Mouse (Mus musculus) frontal cortex, postnatal 25 days (tissue): ENCODE measurements around the gene 4930404H24Rik.
A peak's percentile ranks its signal among the peaks of the same experiment; 100 is the strongest.
"Not testable (repeated sequence)": the region's sequence is repeated elsewhere in the genome, so short reads cannot be mapped to it uniquely, and the experiment has no call there.

Source experiments
- DNase-seq, 2 experiments: peaks; one replicate each; pipeline ENCODE4 v3.0.0; 2022; ENCODE audit warnings: low spot score in 2 of 2

Gene 4930404H24Rik

DNA sequence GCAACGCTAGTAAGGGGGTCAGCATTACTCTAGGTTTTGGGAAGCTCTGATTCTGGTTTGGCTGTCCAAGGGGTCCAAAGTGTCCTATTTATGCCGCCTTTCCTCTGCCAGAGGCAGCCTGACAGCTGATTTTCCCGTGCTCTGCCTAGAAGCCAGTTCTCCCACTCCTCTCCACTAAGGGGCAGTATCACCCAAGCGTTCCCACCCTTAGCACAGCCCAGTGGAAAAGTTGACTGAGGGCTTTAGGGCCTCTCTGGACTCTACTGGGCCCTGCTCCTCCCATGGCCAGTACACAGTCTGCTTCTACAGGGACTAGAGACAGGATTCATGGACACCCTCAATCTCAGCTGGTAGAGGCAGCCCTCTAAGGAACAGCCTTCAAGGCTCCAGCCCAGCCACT, 14.0 kb upstream of the 4930404H24Rik start:
- DNase-seq = peak; percentile 53 to 63

DNA sequence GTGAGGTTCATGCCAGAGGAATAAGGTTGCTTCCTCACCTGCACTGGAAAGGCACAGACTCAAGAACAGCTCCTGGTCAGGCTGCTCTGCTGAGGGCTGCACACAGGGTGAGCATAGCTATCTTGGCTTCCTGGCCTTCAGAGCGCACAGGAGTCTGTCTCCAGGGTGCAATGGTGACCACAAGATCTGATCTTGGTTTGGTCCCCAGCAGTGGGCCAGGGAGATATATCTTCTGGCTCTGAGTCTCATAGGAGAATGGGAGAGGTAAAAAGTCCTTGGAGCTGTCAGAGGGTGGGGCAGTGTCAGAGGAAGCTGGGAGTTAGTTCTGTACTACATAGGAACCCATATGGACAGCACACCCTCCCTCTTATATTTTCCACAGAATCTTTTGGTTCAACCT, 13.1 kb upstream of the 4930404H24Rik start:
- no peak for DNase-seq

DNA sequence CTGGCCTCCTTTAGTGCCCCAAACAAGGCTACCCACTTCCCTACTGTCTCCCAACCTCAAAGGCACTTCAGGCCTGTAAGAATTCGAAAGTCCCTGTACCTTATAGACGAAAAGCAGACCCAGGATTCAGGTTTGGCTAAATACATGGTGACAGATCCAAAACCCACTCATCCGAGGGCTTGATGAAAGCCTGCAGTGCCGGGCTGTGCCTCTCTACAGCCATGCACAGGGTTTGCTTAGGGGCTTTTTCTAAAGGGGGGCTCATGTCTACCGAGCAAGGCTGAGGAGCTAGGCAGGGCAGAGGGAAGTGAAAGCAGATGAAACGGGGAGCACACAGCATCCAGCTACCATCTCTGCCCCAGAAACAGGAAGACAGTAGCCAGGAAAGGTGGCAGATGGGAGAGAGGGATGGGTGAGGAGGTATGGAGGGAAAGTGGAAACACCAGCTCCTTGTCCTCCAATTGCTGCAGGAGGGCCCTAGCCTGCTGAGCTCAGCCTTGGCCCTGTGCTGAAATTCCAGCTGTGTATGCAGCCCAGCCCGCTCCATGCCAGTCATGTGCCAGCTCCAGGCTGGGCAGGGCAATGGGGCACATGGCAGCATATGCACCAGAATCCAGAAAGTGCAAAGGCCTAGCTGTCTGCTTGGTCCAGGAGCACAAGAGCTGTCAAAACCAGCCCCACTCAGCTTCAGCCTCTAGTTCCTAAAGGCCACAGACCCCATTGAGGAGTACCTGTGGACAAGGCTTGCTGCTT, 11.3 kb upstream of the 4930404H24Rik start:
- DNase-seq = no peak

- no peak for DNase-seq
Measured at GRCm38 (mm10) chr2:153481861-153482120, 10.8 kb upstream of the 4930404H24Rik start.

- DNase-seq = peak in 1 of 2 experiments; percentile 44
Measured at GRCm38 (mm10) chr2:153483118-153483983, 9.2 kb upstream of the 4930404H24Rik start.

- no peak for DNase-seq
Measured at GRCm38 (mm10) chr2:153484071-153484470, 8.5 kb upstream of the 4930404H24Rik start.

- no peak for DNase-seq
Measured at GRCm38 (mm10) chr2:153490116-153490515, 2.5 kb upstream of the 4930404H24Rik start.

GRCm38 (mm10) chr2:153490940-153491339, 1.6 kb upstream of the 4930404H24Rik start:
- no peak for DNase-seq

GRCm38 (mm10) chr2:153491512-153492178, 945 bp upstream of the 4930404H24Rik start:
- DNase-seq = no peak

- no peak for DNase-seq
Measured at GRCm38 (mm10) chr2:153492179-153492517, 442 bp upstream of the 4930404H24Rik start.

GRCm38 (mm10) chr2:153493393-153493731, 772 bp downstream of the 4930404H24Rik start:
- DNase-seq = no peak

- no peak for DNase-seq
Measured at GRCm38 (mm10) chr2:153493781-153494292, 1.2 kb downstream of the 4930404H24Rik start.

- no peak for DNase-seq
Measured at GRCm38 (mm10) chr2:153494293-153494811, 1.8 kb downstream of the 4930404H24Rik start.

GRCm38 (mm10) chr2:153495391-153495790, 2.8 kb downstream of the 4930404H24Rik start:
- not testable (repeated sequence) for DNase-seq

DNA sequence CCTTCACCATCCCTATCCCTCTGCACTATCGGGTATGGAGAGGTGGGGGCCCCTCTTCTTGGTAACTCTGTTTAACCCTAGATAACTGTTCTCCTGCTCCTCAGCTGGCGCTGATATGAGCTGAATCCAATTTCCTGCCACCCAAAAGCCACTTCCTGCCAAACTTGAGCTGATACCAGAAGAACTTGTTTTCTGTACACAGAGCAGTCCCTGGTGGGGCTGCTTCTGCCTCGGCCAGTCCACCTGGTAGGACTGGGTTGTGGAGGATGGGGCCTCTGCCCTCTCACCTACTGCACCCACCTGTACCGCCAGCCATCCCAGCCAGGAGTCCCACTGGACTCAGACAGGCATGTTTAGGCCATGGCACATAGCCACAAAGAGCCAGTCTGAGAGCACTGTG, 3.2 kb downstream of the 4930404H24Rik start:
- no peak for DNase-seq

- DNase-seq = no peak
Measured at GRCm38 (mm10) chr2:153496301-153496700, 3.7 kb downstream of the 4930404H24Rik start.

- no peak for DNase-seq
Measured at GRCm38 (mm10) chr2:153496898-153497297, 4.3 kb downstream of the 4930404H24Rik start.

GRCm38 (mm10) chr2:153499154-153499553, 6.6 kb downstream of the 4930404H24Rik start:
- DNase-seq = no peak

DNA sequence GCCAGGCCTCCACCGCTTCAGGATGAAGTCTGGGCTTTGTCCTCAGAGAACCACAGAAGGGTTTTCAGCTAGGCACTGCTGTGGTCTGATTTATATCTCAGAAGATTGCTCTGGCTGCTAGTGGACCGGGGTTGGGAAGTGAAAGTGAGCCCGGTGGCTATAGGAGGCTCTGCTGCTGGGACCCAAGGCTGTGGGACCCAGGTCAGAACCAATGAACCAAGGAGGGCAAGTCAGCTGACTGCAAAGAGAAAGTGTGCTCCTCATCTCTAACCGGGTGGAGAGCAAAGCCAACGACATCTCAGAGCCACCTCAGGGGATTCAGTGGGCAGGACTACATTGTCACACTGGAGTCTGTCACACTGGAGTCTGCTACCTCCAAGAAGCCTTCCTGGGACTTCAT, 13.8 kb downstream of the 4930404H24Rik start:
- no peak for DNase-seq

GRCm38 (mm10) chr2:153507969-153508368, 15.4 kb downstream of the 4930404H24Rik start:
- DNase-seq = no peak

- no peak for DNase-seq
Measured at GRCm38 (mm10) chr2:153508405-153508804, 15.8 kb downstream of the 4930404H24Rik start.
